Mouse (Mus musculus): Measurements from ENCODE around the gene Tmem273.

DNA sequence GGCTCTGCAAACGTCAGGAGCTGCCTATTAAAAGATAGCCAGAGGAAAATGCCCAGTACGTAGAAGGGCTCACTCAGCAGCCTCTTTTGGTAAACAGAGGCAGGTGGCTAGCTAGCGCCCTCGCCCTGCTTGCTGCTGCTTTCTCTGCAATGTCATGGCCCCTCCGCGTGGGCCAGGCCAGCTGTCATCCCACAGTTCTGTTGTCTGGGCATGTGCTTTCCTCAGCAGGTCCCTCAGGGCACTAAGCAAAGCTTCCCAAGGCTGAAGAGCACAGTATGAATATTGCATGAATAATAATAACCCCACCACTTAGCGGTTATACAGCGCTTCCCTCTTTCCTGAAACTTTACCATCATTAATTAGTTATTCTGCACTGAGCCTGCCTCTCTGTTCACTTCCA is 10.6 kb downstream of the Tmem273 start:
- TF ChIP-seq POLR2A (IDR thresholded peaks at IDR 0.05; ENCODE audit: borderline replicate concordance, insufficient read depth, low read length) (no peak), CTCF (IDR thresholded peaks at IDR 0.05; ENCODE audit: borderline replicate concordance, insufficient read depth, low read depth, low read length) (no peak)
